Mouse (Mus musculus) hindbrain, embryonic 16.5 days (tissue): ENCODE measurements at regions not wholly inside any gene's neighbourhood (a gene's known extent, or its start where the extent isn't known, plus 50 kb on each side); places are given as distances from the start of the nearest gene placed in this dataset.
"Not testable (repeated sequence)": the region's sequence is repeated elsewhere in the genome, so short reads cannot be mapped to it uniquely, and the experiment has no call there.

ENCODE experiments used
- ATAC-seq: fragments of 200-750 bp; cut with Nextera tagmentation; 2 replicates; pipeline ENCODE4 v1.8.0; 2017; ENCODE audit warnings: moderate TSS enrichment, moderate library complexity
- H3K27ac ChIP-seq: fragments of 300-500 bp; sonication (generic); 2 replicates; pipeline ENCODE4 v1.5.1; 2014; ENCODE audit warnings: low read depth, mild to moderate bottlenecking, control low read depth, low read length, moderate library complexity
- H3K27me3 ChIP-seq: fragments of 300-500 bp; sonication (generic); replicated peaks from 2 replicates; pipeline ENCODE4 v1.6.1; 2014; ENCODE audit warnings: low read length; ENCODE audit not compliant: control insufficient read depth, insufficient read depth
- H3K36me3 ChIP-seq: fragments of 300-500 bp; sonication (generic); 2 replicates; pipeline ENCODE4 v1.6.1; 2014; ENCODE audit warnings: mild to moderate bottlenecking, low read length, moderate library complexity, mixed read lengths; ENCODE audit not compliant: control insufficient read depth, insufficient read depth
- H3K4me1 ChIP-seq: fragments of 300-500 bp; sonication (generic); 2 replicates; pipeline ENCODE4 v1.6.1; 2014; ENCODE audit warnings: low read depth, low read length; ENCODE audit not compliant: control insufficient read depth, insufficient read depth
- H3K4me2 ChIP-seq: fragments of 300-500 bp; sonication (generic); 2 replicates; pipeline ENCODE4 v1.6.1; 2014; ENCODE audit warnings: mild to moderate bottlenecking, low read length, control low read depth, moderate library complexity
- H3K4me3 ChIP-seq: fragments of 300-500 bp; sonication (generic); 2 replicates; pipeline ENCODE4 v1.5.1; 2014; ENCODE audit warnings: mild to moderate bottlenecking, low read length, control low read depth, moderate library complexity
- H3K9ac ChIP-seq: fragments of 300-500 bp; sonication (generic); 2 replicates; pipeline ENCODE4 v1.6.1; 2014; ENCODE audit warnings: low read depth, mild to moderate bottlenecking, control low read depth, low read length, moderate library complexity
- H3K9me3 ChIP-seq: fragments of 300-500 bp; sonication (generic); 2 replicates; pipeline ENCODE4 v1.6.1; 2014; ENCODE audit warnings: mild to moderate bottlenecking, low read length, moderate library complexity; ENCODE audit not compliant: control insufficient read depth
- WGBS: fragments of 180-500 bp; shearing (Covaris S2); extraction: QIAGEN DNeasy Blood & Tissue Kit; methylation state at CpG from one replicate; pipeline ENCODE4 v1.1.7; 2014; 5-methylcytosine and 5-hydroxymethylcytosine counted together

DNA sequence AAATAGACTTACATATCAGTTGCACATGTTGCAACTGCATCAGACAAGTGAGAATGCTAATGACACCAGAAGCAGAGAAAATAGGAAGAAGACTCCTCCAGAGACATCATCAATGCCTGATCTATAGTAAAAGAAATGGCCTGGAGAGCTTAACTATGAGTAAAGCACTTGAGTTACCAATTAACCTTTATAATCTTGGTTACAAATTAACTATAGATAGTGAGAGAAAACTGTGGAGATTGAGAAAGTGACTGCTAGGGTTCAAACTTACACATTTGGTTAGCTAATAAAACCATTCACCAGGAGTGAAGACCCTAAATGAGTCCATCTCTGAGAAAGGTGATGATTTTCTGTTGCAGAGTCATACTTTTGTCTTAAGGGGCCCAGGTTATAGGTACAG, 307.4 kb downstream of the Phex start:
- Histone ChIP-seq H3K9ac (no peak overlapping the region), H3K9me3 (no peaks in the 10 kb centered on the region), H3K4me2 (no peak overlapping the region), H3K36me3 (no peaks in the 10 kb centered on the region), H3K27ac (no peak overlapping the region), H3K27me3 (no peaks in the 10 kb centered on the region), H3K4me3 (no peak overlapping the region), H3K4me1 (no peaks in the 10 kb centered on the region)
- ATAC-seq: no peak

- H3K36me3 ChIP-seq: no peaks in the 10 kb centered on the region
- H3K9ac ChIP-seq: no peak overlapping the region
- no peak overlapping the region for H3K4me3 ChIP-seq
- H3K9me3 ChIP-seq: no peaks in the 10 kb centered on the region
- H3K27me3 ChIP-seq: no peaks in the 10 kb centered on the region
- H3K4me1 ChIP-seq: no peaks in the 10 kb centered on the region
- ATAC-seq: no peak
- H3K27ac ChIP-seq: no peak overlapping the region
- H3K4me2 ChIP-seq: no peak overlapping the region
These were observed 335.1 kb downstream of the Phex start for GRCm38 (mm10) chrX:157080025-157080424.

DNA sequence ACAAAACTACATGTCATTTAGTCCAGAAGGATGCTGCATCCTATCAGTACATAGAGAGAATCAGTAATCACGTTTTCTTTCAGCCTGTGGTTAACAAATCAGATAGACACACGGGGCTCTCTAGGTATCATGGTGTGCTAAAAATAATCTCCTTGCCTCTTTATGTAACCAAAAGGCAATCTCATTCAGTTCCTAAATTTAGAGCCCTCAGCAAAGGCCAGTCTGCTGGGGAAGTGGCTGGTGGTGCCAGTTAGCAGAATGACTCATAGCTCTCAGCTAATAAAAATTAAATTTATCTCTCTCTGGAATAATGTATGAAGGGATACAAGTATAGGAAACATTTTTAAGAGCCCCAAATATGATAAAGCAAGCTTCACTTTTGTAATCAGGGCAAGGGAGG, 335.5 kb downstream of the Phex start:
- Histone ChIP-seq H3K9ac (no peak overlapping the region), H3K4me2 (no peak overlapping the region), H3K36me3 (no peaks in the 10 kb centered on the region), H3K27me3 (no peaks in the 10 kb centered on the region), H3K9me3 (no peaks in the 10 kb centered on the region), H3K27ac (no peak overlapping the region), H3K4me1 (no peaks in the 10 kb centered on the region), H3K4me3 (no peak overlapping the region)
- ATAC-seq: no peak
- WGBS: 51% methylated on average over 2 of the region's 2 CpGs

DNA sequence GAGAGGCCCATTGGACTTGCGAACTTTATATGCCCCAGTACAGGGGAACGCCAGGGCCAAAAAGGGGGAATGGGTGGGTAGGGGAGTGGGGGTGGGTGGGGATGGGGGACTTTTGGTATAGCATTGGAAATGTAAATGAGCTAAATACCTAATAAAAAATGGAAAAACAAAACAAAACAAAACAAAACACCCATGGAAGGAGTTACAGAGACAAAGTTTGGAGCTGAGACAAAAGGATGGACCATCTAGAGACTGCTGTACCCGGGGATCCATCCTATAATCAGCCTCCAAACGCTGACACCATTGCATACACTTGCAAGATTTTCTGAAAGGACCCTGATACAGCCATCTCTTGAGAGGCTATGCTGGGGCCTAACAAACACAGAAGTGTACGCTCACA, 337.1 kb downstream of the Phex start:
- H3K27me3 ChIP-seq, H3K4me3 ChIP-seq, H3K9ac ChIP-seq, H3K36me3 ChIP-seq, H3K9me3 ChIP-seq, H3K27ac ChIP-seq, ATAC-seq, H3K4me1 ChIP-seq, H3K4me2 ChIP-seq: not testable (repeated sequence)
- 88% methylated on average over 5 of the region's 5 CpGs for WGBS

- Histone ChIP-seq H3K9ac (no peak overlapping the region), H3K4me3 (no peak overlapping the region), H3K27ac (no peak overlapping the region), H3K4me1 (no peaks in the 10 kb centered on the region), H3K4me2 (no peak overlapping the region), H3K27me3 (no peaks in the 10 kb centered on the region), H3K36me3 (no peaks in the 10 kb centered on the region), H3K9me3 (no peaks in the 10 kb centered on the region)
- ATAC-seq: no peak
These were observed 338.9 kb downstream of the Phex start for GRCm38 (mm10) chrX:157076193-157076592.

DNA sequence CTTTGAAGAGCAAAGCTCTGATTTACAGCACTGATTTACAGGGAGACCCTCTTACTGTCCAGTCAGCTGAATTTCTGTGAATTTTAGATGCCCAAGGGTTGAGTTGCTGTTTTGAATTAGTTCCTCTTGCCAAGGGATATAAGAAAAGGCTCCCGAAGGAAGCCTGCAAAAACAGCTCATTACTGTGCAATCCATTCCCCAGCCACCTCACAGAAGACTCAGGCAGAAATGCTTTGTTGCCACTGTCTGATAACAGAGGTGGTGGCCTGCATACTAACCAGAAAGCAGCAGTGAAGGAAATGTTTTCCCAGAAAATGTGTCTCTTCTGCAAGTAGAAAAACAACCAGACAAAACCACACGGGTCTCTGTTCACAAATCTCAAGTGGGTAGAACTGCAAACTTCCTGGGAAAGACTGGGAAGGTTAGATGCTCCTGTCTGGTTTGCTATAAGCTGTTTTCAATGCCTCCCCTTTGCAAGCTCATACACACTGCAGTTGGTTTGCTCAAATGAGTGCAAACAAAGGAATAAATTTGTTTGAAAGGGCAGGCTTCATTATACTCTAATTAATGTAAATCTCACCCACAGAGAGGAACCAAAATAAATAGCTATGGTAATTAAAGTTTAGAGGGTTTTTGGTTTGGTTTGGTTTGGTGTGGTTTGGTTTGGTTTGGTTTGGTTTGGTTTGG, 363.3 kb downstream of the Phex start:
- no peaks in the 10 kb centered on the region for H3K27me3 ChIP-seq
- H3K4me3 ChIP-seq: no peak overlapping the region
- H3K9me3 ChIP-seq: no peaks in the 10 kb centered on the region
- no peaks in the 10 kb centered on the region for H3K4me1 ChIP-seq
- ATAC-seq: peak; percentile 83
- no peak overlapping the region for H3K4me2 ChIP-seq
- no peak overlapping the region; the same call in 1 of the 2 replicates for H3K27ac ChIP-seq
- no peak overlapping the region for H3K9ac ChIP-seq
- H3K36me3 ChIP-seq: no peaks in the 10 kb centered on the region
- 24% methylated on average over 2 of the region's 2 CpGs for WGBS

GRCm38 (mm10) chrX:157028913-157029312, 386.2 kb downstream of the Phex start:
- no peaks in the 10 kb centered on the region for H3K4me1 ChIP-seq
- H3K36me3 ChIP-seq: no peaks in the 10 kb centered on the region
- no peak overlapping the region for H3K27ac ChIP-seq
- no peaks in the 10 kb centered on the region for H3K27me3 ChIP-seq
- no peak overlapping the region for H3K4me3 ChIP-seq
- H3K9me3 ChIP-seq: no peaks in the 10 kb centered on the region
- H3K9ac ChIP-seq: no peak overlapping the region
- H3K4me2 ChIP-seq: no peak overlapping the region
- no peak for ATAC-seq

DNA sequence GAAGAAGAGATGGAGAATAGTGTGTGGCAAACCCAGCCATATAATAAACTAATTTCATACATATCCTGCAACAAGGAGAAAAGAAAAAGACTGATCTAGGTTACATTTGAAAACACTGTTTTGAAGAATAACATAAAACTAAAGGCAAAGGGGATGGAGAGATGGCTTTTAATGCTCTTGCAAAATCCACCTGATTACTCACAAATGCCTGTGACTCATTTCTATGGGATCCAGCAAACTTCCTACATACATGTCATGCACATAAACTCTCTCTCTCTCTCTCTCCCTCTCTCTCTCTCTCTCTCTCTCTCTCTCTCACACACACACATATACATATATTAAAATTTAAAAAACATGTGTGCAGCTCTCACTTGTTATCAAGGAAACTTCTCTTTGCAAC, 390.8 kb downstream of the Phex start:
- Histone ChIP-seq H3K9me3 (no peaks in the 10 kb centered on the region), H3K4me1 (no peaks in the 10 kb centered on the region), H3K4me3 (no peak overlapping the region), H3K4me2 (no peak overlapping the region), H3K9ac (no peak overlapping the region), H3K27ac (no peak overlapping the region), H3K36me3 (no peaks in the 10 kb centered on the region), H3K27me3 (no peaks in the 10 kb centered on the region)
- no peak for ATAC-seq

GRCm38 (mm10) chrX:157021851-157022250, 393.3 kb downstream of the Phex start:
- H3K4me2 ChIP-seq: no peak overlapping the region
- H3K4me1 ChIP-seq: no peaks in the 10 kb centered on the region
- no peak for ATAC-seq
- no peaks in the 10 kb centered on the region for H3K36me3 ChIP-seq
- H3K27me3 ChIP-seq: no peaks in the 10 kb centered on the region
- no peak overlapping the region for H3K27ac ChIP-seq
- H3K9me3 ChIP-seq: no peaks in the 10 kb centered on the region
- no peak overlapping the region for H3K4me3 ChIP-seq
- 88% methylated on average over 1 of the region's 1 CpGs for WGBS
- no peak overlapping the region for H3K9ac ChIP-seq

DNA sequence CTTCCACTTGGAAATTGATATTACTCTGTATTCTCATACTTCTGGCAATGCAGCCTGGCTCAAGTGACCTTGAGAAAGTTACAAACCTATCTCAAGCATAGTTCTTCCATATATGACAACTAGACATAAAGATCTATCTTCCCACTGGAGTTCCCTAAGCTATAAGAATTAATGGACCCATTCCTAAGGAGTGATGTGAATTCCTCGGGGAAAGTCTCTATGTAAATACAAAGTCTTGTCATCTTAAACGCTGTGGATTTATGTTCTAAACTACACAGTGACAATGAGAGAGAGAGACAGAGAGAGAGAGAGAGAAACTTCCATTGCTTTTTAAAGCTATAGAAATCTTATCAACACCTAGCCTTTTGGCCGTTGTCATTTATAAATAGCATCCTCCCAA, 394.8 kb downstream of the Phex start:
- Histone ChIP-seq H3K4me2 (no peak overlapping the region), H3K4me3 (no peak overlapping the region), H3K36me3 (no peaks in the 10 kb centered on the region), H3K4me1 (no peaks in the 10 kb centered on the region), H3K9me3 (no peaks in the 10 kb centered on the region), H3K27me3 (no peaks in the 10 kb centered on the region), H3K9ac (no peak overlapping the region), H3K27ac (no peak overlapping the region)
- 84% methylated on average over 3 of the region's 3 CpGs for WGBS
- no peak for ATAC-seq
